Mouse (Mus musculus): Measurements from ENCODE around the gene Med13l.

DNA sequence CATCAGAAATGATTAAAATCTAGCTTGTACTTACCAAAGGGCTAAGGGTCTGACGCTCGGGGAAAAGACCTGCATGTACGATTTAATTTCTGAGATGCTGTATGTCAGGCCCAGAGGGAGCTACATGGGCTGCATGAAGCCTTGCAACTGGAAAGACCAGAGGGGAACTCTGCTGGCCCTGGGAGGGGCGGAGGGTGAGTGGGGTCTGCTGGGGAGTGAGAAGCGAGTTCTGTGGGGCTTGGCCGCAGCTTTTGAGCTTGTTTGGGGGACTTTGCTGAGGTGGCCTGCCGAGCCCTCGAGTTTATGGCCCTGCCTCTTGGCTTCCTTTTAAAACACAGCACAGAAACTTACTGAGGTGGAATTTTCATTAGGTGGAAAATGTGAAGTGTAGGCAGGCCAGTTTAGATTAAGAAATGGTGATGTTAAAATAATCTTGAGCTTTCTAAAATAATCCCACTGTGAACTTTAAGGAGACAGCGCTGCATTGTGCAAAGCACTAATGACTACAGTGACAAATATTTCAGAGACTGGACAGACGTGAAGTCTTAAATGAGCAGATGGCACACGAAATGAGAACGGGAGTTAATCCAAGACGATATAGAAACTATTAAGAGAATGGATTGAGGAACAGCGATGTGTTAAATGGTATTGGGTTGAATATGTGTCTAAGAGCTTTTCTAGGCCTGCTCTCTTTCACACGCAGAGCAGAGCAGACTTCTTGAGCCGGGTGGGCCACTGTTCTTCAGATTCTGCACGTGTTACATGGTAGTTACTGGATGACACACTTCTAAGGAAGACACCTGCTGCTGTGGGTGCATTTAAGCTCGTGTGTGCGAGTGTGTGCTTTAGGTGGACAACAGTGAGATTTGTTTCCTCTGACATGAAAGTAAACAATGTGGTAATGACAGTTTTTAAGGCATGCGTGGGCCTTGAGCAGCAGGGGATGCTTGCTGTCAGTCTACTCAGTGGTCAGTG lies 9.4 kb downstream of the Med13l start:
- TF ChIP-seq CTCF (IDR thresholded peaks at IDR 0.05; ENCODE audit: extremely low read depth, insufficient read depth, insufficient read length, insufficient replicate concordance) (no peak), POLR2A (IDR thresholded peaks at IDR 0.05; ENCODE audit: low read depth, low read length) (no peak)

All from spleen, adult 2 months (tissue).